Mouse (Mus musculus): Measurements from ENCODE around the gene Pou2f2.

DNA sequence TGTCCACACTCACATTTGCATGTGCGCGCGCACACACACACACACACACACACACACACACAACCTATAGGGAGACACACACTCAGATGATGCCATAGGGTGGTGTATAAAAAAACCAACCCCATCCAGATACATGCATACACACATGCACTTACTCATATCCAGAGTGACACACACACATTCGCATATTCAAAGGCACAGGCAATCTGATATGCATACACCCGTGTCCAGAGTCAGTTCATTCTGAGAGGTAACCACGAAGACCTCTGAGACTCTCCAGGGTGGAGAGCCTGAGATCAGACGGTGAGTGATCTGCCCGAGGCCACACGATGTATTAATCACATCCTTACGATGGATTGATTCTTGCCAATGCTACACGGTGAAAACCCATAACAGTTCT is 49.0 kb downstream of the Pou2f2 start:
- no peak for TF ChIP-seq POLR2A (IDR thresholded peaks at IDR 0.05; ENCODE audit: borderline replicate concordance, extremely low read depth, low read depth, low read length)
- no peak for TF ChIP-seq CTCF (IDR thresholded peaks at IDR 0.05; ENCODE audit: insufficient read depth, low read length)

Measured in lung, adult 2 months (tissue).